Mouse (Mus musculus): Measurements from ENCODE around the gene Sez6.

- no peak for TF ChIP-seq CTCF (IDR thresholded peaks at IDR 0.05; ENCODE audit: low read depth)
- TF ChIP-seq EP300 (IDR thresholded peaks at IDR 0.05; ENCODE audit: low read depth) = no peak
These were observed 22.1 kb upstream of the Sez6 start for GRCm38 (mm10) chr11:77908468-77908867.
